Mouse (Mus musculus) cerebellum, adult 9-10 months (tissue): Measurements from ENCODE around the gene Gngt2.
A peak's percentile ranks its signal among the peaks of the same experiment; 100 is the strongest.

Experiments
- DNase-seq: peaks from one replicate; pipeline ENCODE4 v3.0.0; 2022

Gene Gngt2

DNA sequence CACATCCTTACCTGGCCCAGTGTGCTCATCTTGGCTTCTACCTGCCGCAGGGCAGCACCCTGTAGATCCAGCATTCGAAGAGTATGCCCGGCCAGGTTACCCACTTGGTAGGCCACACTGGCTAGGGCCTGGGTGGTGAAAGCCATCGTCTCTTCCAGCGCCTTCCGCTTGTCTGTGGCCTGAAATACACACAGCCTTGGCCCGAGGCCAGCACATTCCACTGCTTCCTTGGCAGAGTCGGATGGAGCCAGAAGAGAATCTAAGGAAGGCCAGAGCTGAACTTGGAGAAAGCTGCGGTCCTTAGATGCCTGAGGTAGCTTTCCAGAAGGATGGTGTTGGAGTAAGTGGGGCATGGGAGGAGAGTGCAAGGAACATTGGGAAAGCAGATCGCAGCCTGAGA lies at the start of gene Gngt2:
Gene Gngt2, plus strand, starts transcription at position 158 of the 400 bp plus-strand sequence.
- DNase-seq: no peak

- no peak for DNase-seq
These were observed 47.5 kb upstream of the Gngt2 start for GRCm38 (mm10) chr11:95789451-95789891.

DNA sequence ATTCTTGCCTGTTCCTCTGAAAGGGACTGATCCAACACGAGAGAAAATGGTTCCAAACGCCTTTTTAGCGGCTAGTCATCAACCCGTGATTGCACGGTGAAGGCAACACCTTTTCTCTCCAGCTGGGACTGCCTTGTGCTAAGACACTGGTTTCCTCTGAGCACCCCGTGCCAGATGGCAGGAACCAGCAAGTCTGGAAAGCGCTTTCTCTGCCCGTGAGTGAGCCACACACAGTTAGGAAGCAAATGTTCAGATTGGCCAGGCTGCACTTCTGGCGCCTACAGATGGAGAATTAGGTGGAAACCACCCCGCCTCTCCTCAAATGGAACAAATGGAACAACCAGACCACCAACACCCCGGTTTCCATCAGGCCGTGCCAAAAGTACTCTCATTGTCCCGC lies 45.2 kb upstream of the Gngt2 start:
- peak; percentile 46 for DNase-seq

DNA sequence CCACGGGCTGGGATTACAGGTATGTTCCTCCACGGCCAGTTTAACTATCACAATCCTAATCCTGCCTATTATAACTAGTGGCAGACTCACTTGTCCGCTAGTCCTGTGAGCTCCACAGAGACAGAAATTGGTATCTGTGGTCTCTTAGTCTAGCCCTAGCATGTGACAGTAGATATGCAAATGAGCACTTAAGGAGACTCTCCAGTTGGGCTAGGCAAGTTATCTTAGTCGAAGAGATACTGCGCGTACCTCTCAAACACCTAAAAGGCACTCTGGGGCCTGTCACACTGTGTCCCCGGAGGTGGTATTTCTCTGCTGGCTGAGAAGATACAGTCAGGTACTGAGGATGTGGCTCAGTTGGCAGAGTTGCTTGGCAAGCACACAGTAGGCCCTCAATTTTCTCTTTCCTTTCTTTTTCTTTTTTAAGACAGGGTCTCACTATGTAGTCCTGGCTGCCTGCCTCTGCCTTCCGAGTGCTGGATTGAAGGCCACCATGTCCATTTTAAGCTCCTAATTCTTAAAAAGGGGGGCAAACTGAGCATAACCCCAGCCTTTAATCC lies 44.0 kb upstream of the Gngt2 start:
- no peak for DNase-seq

DNA sequence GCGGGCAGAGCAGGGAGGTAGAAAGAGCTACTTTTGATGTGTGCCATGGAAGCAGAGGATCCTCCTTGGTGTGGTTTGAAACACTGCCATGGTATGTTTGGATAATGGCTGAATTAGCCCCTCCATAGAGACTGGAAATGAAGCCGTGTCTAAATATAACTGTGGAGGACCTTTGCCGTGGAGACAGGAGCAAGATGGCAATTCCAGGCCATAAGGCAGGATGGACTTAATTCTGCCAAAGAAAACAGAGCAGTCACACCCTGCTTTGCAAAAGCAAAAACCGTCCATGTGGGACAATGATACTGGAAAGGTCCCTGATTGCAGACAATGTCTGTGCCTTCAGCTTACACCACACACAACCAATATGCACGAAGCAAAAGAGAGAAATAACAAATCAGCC lies 42.8 kb upstream of the Gngt2 start:
- DNase-seq: no peak

GRCm38 (mm10) chr11:95795582-95795981 lies 41.4 kb upstream of the Gngt2 start:
- DNase-seq: no peak

DNA sequence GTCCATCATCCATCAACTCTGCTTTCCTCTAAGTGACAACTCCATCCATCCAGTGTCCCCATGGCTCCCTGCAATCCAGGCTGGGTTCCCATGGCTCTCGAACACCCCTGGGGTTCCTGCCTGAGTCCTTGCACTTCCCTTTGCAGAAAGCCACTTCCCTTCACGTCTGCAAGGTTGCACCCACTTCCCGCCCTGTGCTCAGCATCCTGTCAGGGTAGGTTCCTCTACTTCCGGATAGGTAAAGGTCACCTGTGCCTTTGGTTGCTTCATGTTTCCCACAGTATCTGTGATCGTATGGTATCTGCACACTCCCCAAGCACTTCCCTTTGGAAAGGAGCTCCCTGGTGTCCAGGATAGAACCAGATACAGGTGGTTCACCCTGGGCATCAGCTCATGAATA lies 32.0 kb upstream of the Gngt2 start:
- no peak for DNase-seq

DNA sequence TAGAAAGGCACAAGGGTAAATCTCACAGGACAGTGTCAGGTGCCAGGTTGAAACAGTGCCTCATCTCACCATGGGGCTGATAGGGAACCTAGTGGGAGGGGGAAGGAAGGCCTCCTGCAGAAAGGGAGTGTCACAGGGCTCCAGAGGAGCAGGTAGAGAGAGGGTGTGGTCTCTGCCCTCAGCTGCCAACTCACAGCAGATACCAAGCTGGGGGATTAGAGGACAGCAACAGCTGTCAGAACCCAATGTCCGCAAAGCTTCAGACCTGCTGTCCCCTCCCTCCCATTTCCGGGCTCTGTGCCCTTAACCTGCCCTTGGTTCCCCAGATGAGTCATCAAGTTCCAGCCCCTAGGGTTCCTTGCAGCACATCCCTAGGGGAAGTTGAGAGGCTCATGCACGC lies 31.5 kb upstream of the Gngt2 start:
- DNase-seq: no peak

- DNase-seq: no peak
These were observed 29.1 kb upstream of the Gngt2 start for GRCm38 (mm10) chr11:95807884-95808283.

DNA sequence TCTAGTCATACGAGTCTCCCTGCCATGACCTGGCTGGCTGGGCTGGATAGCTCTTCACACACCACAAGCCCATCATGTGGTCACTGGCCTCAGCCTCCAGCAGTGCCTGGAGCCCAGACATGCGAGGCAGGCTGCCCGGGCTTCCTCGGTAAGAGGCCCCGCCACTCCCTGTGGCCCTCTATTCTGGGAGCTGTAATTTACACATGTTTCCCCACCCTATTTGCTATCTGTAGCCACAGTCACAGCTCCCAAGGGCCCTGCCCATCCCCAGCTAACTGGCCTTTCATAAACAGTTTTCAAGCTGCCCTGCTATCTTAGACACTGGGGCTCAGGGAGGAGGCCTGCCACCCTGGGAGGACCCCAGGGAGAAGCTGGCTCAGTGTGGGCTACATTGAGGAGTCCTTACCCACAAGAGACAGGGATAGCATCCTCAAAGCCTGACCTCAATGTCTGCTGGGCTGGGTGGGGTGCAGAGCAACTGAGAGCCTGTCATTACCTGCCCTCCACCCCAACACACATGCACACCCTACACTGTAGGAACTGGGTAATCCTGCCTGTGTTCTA lies 28.5 kb upstream of the Gngt2 start:
- no peak for DNase-seq

DNA sequence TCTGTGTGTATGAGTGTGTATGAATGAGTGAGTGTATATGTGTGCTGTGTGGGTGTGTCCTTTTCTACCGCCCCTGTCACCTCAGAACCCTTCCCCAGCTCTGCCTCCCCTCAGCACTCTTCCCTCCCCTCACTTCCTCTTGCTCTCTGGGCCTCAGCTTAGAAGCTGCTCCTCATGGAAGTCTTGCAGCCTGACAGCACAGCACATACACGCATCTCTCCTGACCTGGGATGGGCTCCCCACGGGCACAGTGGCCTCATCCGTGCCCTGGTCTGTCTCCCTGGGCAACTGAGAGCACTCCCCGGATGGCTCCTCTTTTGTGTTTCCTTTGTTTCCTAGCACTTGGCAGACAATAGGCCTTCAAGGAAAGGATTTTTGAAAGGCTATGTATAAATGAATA lies 27.4 kb upstream of the Gngt2 start:
- no peak for DNase-seq

GRCm38 (mm10) chr11:95810828-95811227 lies 26.2 kb upstream of the Gngt2 start:
- no peak for DNase-seq

GRCm38 (mm10) chr11:95811741-95812140 lies 25.3 kb upstream of the Gngt2 start:
- DNase-seq: no peak

GRCm38 (mm10) chr11:95812224-95812623 lies 24.8 kb upstream of the Gngt2 start:
- no peak for DNase-seq

- DNase-seq: no peak
These were observed 22.9 kb upstream of the Gngt2 start for GRCm38 (mm10) chr11:95814101-95814500.

GRCm38 (mm10) chr11:95814857-95815256 lies 22.2 kb upstream of the Gngt2 start:
- DNase-seq: no peak

GRCm38 (mm10) chr11:95815412-95815811 lies 21.6 kb upstream of the Gngt2 start:
- DNase-seq: no peak

GRCm38 (mm10) chr11:95819138-95819537 lies 17.9 kb upstream of the Gngt2 start:
- DNase-seq: no peak

GRCm38 (mm10) chr11:95821511-95821910 lies 15.5 kb upstream of the Gngt2 start:
- DNase-seq: no peak

DNA sequence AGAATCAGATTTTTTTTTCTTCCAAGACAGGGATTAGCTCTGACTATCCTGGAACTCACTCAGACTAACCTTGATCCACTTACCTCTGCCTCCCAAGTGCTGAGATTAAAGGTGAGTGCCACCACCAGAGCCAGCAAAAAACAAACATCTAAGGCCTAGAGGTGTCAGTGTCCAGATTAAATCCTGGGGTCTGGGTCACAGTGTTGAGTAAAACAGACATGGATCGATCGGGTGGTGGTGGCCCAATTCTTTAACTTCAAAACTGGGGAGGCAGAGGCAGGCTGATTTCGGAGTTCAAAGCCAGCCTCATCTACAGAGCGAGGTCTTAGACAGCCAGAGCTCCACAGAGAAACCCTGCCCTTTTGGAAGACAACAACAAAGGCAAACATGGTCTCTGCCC lies 14.6 kb upstream of the Gngt2 start:
- no peak for DNase-seq

DNA sequence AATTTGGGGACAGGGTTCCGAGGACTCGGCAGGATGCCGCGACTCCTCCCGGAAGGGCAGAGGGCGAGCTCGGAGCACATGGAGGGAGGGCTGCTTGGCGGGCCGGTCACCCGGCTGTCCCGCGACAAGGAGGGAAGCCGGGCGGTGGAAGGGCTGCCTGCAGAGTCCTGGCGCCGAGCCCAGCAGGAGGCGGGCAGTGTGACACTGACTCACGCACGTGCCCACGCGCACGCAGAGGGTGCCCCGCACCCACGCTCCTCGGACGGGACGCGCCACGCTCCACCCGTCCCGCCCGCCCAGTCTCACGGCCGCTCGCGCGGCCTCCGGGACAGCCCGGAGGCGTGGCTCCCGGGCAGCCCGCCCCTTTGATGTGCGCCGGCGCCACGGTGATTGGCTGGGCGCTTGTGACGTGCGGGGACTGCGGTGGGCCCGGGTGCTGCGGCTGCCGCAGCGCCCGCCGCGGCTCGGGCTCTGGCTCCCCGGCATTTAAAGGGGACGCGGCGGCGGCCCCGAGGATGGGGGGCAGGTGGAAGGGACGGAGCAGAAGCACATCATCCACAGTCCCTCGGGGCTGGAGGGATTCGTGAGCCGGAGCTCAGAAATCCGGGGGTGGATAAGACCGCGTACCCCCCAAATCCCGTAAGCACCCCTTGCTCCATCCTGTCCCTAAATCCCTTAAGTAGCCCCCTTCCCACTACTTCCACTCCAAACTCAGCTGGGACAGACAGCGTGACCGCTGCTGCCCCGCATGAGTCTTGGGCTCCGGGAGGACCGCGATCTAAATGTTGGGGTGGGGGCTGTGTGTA lies 12.7 kb upstream of the Gngt2 start, which contains the start of gene Phospho1:
Gene Phospho1, plus strand, starts transcription at position 429 of the 806 bp plus-strand sequence.
- peak; percentile 92 for DNase-seq

DNA sequence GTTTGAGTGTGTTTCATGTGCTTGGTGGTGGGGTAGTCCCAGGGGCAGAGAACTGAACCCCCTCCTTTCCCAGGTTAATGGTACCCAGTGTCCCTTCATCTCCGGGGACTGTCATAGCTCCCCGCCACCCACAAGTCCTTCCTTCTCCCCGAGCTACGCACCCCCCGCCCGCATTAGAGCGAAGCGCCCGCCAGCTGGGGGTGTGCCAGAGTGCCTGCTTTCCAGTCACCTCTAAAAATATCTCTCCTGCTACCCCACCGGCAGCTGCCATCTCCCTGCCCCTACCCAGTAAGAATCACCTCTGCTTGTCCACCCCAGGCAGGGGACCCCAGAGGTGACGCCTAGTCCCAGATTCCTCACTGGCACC lies 12.2 kb upstream of the Gngt2 start:
- peak; percentile 83 for DNase-seq

DNA sequence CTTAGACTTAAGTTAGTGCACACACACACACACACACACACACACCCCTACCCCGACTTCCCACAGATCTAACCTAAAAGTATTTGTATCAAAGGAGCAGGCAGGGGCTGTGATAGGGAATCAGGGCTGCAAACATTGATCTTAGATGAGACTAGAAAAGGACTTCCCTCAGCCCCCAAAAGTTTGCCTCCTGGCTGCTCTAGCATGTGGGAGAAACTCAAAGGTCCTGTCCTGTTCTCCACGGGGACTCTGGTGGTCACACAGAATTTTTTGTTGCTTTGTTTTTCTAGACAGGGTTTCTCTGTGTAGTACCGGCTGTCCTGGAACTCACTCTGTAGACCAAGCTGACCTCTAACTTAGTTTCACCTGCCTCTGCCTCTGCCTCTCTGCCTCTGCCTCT lies 11.4 kb upstream of the Gngt2 start:
- no peak for DNase-seq
